ENCODE assay signal across 8 mouse cellular contexts in the genomic region with DNA sequence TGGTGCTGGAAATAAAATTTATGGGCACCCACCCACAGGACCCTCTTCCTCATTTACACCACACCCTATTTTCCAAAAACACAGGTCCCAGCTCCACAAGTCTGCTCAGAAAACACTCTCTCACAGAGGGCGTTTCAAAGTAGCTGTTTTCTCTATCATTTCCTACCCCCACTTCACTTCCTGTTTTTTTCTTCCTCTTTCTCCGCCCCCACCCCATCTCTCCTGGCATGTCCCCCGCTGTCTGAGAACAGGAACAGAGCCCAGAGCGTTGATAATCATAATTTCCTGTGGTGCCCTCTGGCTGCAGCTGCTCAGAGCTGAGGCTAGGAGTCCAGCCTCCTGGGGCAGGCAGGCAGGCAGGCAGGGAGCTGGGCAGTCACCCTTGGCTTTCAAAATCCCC. TPM values are rescaled to one million over a fixed set of nuclear protein-coding genes. Genes with fewer than 3 reads are reported as not detected.
A peak's percentile ranks its signal among the peaks of the same experiment; 100 is the strongest.
DNase-seq lines count a peak whose midpoint lies in the region; TF ChIP-seq lines count a peak whose summit lies in the region.
"Had no signal": no experiment of that assay in that cellular context is flagged by ENCODE, and none has a peak within 500 bp of the region (broad histone marks: within the 10 kb centered on the region; RNA-seq: fewer than 3 reads in every experiment).

No protein-coding gene starts in this region.

- WGBS in lung, adult 2 months = 25% methylated on average over 4 of the region's 4 CpGs

- peaks cover 0 to 46% of the 10 kb centered on the region in 2 experiments for H3K36me3 ChIP-seq in CH12.LX (replicated peaks in 1 of 2; ENCODE audit: control insufficient read depth in 1 of 2, insufficient read depth in 1 of 2, low read length in 1 of 2)
- H3K36me3 ChIP-seq: embryonic facial prominence, embryonic 15.5 days had no signal

- no peak overlapping the region for H3K4me3 ChIP-seq in CH12.LX (replicated peaks in 1 of 3; ENCODE audit: low read depth in 2 of 3, low read length in 2 of 3, poor library complexity in 1 of 3)
- H3K4me3 ChIP-seq in lung, adult 2 months (replicated peaks; ENCODE audit: extremely low read depth, low read depth, low read length) = no peak overlapping the region
- H3K4me3 ChIP-seq: embryonic facial prominence, embryonic 15.5 days had no signal

- peak; percentile 41 for TF ChIP-seq RAD21 in CH12.LX (IDR thresholded peaks at IDR 0.05; ENCODE audit: low read depth, low read length)

- DNase-seq in CH12.LX (ENCODE audit: extremely low read depth) = peak; percentile 91
- peak; percentile 25 for DNase-seq in adrenal gland, postnatal 25 days
- peak; percentile 56 to 59 for DNase-seq in heart, postnatal 14 days
- DNase-seq in lung, adult 2 months = no peak
- DNase-seq in spleen, postnatal 36 days (ENCODE audit: low spot score in 2 of 2) = peak; percentile 88 to 89
- no peak for DNase-seq in embryo, embryonic 9.5 days (ENCODE audit: extremely low spot score)
- DNase-seq in left cerebral cortex, adult 18-20 months (ENCODE audit: low spot score in 2 of 2) = no peak

- no peaks in the 10 kb centered on the region for H3K9me3 ChIP-seq in CH12.LX (replicated peaks; ENCODE audit: low read length)
- H3K9me3 ChIP-seq: embryonic facial prominence, embryonic 15.5 days had no signal

- intact Hi-C loops in heart, postnatal 14 days (cut with DNase I) = no loop called here

- TF ChIP-seq CTCF in CH12.LX (conservative IDR thresholded peaks at IDR 0.05 in 1 of 2, IDR thresholded peaks at IDR 0.05 in 1 of 2; ENCODE audit: low read depth in 2 of 2, low read length in 2 of 2) = peak in 1 of 2 experiments; percentile 59; a peak in 2 of 4 replicates
- peak; percentile 32; the same call in 1 of the 2 replicates for TF ChIP-seq CTCF in lung, adult 2 months (IDR thresholded peaks at IDR 0.05; ENCODE audit: insufficient read depth, low read length)

- H3K27ac ChIP-seq in CH12.LX (ENCODE audit: insufficient read depth, low read depth) = peak overlapping the region; percentile 63
- H3K27ac ChIP-seq: embryonic facial prominence, embryonic 15.5 days had no signal

- H3K4me2 ChIP-seq in CH12.LX (ENCODE audit: insufficient read depth, low read depth, poor library complexity, severe bottlenecking) = peak overlapping the region; percentile 67
- H3K4me2 ChIP-seq: embryonic facial prominence, embryonic 15.5 days had no signal

- dilution Hi-C loops in CH12.LX (cut with MboI; ENCODE audit: extremely low pct_ligation_motif_present, extremely low pct_unique_long_range_greater_than_20kb, low sequenced_read_pairs) = no loop called here

- in situ Hi-C loops in CH12.LX (cut with MboI; ENCODE audit: low pct_ligation_motif_present, low pct_unique_long_range_greater_than_20kb, low sequenced_read_pairs) = no loop called here

- peak; percentile 37 for TF ChIP-seq POLR2A in CH12.LX (IDR thresholded peaks at IDR 0.05; ENCODE audit: low read depth, low read length)
- TF ChIP-seq POLR2A in lung, adult 2 months (IDR thresholded peaks at IDR 0.05; ENCODE audit: borderline replicate concordance, extremely low read depth, low read depth, low read length) = no peak

- H3K79me2 ChIP-seq in CH12.LX (replicated peaks; ENCODE audit: control insufficient read depth, extremely low read depth, insufficient read depth, poor library complexity, severe bottlenecking) = no peaks in the 10 kb centered on the region

- H3K9ac ChIP-seq in CH12.LX (ENCODE audit: insufficient read depth, low read depth) = peak overlapping the region; percentile 66
- H3K9ac ChIP-seq: embryonic facial prominence, embryonic 15.5 days had no signal

- H3K4me1 ChIP-seq in CH12.LX (ENCODE audit: control insufficient read depth in 1 of 2, insufficient read depth in 2 of 2) = peaks cover 24 to 72% of the 10 kb centered on the region in 2 experiments
- H3K4me1 ChIP-seq in lung, adult 2 months (ENCODE audit: control insufficient read depth, insufficient read depth, low read length) = peaks cover 16% of the 10 kb centered on the region

- no peak for TF ChIP-seq EP300 in CH12.LX (IDR thresholded peaks at IDR 0.05; ENCODE audit: low read length)

- H3K27me3 ChIP-seq in CH12.LX (replicated peaks) = no peaks in the 10 kb centered on the region
- H3K27me3 ChIP-seq: embryonic facial prominence, embryonic 15.5 days had no signal

TF ChIP-seq in CH12.LX, 34 proteins besides CTCF, POLR2A, EP300 and RAD21:
- no peak for TF ChIP-seq GABPA (IDR thresholded peaks at IDR 0.05; ENCODE audit: insufficient replicate concordance, low read depth, low read length)
- no peak for TF ChIP-seq MAFK (IDR thresholded peaks at IDR 0.05; ENCODE audit: insufficient replicate concordance, low read length)
- peak; percentile 56; the same call in 1 of the 2 replicates for TF ChIP-seq ETS1 (conservative IDR thresholded peaks at IDR 0.05; ENCODE audit: low read depth, low read length)
- peak; percentile 31; the same call in 1 of the 2 replicates for TF ChIP-seq TCF12 (IDR thresholded peaks at IDR 0.05; ENCODE audit: low read depth, low read length)
- peak; percentile 75 for TF ChIP-seq CHD2 (IDR thresholded peaks at IDR 0.05; ENCODE audit: low read length)
- TF ChIP-seq MEF2A (IDR thresholded peaks at IDR 0.05; ENCODE audit: borderline replicate concordance, low read depth, low read length) = peak; percentile 50; the same call in 1 of the 2 replicates
- TF ChIP-seq TBP (conservative IDR thresholded peaks at IDR 0.05; ENCODE audit: low read depth, low read length) = 0 out of 2 replicates have a peak, but pooled peaks have one; percentile 36
- TF ChIP-seq IRF4 (IDR thresholded peaks at IDR 0.05; ENCODE audit: low read depth, low read length) = 0 out of 2 replicates have a peak, but pooled peaks have one; percentile 65
- peak; percentile 79 for TF ChIP-seq ZNF384 (IDR thresholded peaks at IDR 0.05; ENCODE audit: low read depth, low read length)
- no peak for TF ChIP-seq MXI1 (IDR thresholded peaks at IDR 0.05; ENCODE audit: low read depth, low read length)
- peak; percentile 80 for TF ChIP-seq ELF1 (IDR thresholded peaks at IDR 0.05; ENCODE audit: low read depth, low read length)
- peak; percentile 93 for TF ChIP-seq MAZ (IDR thresholded peaks at IDR 0.05; ENCODE audit: low read depth, low read length)
- TF ChIP-seq SMC3 (IDR thresholded peaks at IDR 0.05; ENCODE audit: low read depth, low read length) = peak; percentile 72

RNA-seq across cellular contexts. Expression of a gene that starts 39.9 kb away (rescaled TPM):
- 9.4 and 11.4 TPM in 2 replicates for total RNA-seq in CH12.LX (2012; rRNA removed)
- 17.7 and 17.9 TPM in 2 replicates for total RNA-seq in CH12.LX (2014; rRNA removed)
- 19.8 and 21.3 TPM in 2 replicates for polyA plus RNA-seq in CH12.LX (2012; ENCODE audit: insufficient read length, low read depth)
- 20.5 and 21.6 TPM in 2 replicates for total RNA-seq in adrenal gland, postnatal 25 days (2021)
- total RNA-seq in heart, postnatal 14 days (2021) = 10 to 100 TPM; 11.7 to 17.2 TPM
- polyA plus RNA-seq in lung, adult 2 months (2012; rRNA removed) = 9.0 and 10.4 TPM in 2 replicates
- 100 to 1,000 TPM; 179 TPM for total RNA-seq in left cerebral cortex, adult 18-20 months (2021)

Comparison
In these comparisons a context has a peak if more than half of its experiments do, and no peak if none do; other contexts are left out.
1. DNase-seq: peak in CH12.LX (single experiment), adrenal gland, postnatal 25 days (single experiment), heart, postnatal 14 days (2 of 2) and spleen, postnatal 36 days (2 of 2); none in lung, adult 2 months (single experiment), embryo, embryonic 9.5 days (single experiment) and left cerebral cortex, adult 18-20 months (0 of 2).